Mouse (Mus musculus): ENCODE data around the gene Gm12258.

- TF ChIP-seq CTCF (IDR thresholded peaks at IDR 0.05; ENCODE audit: extremely low read depth, insufficient read depth, low read length) = no peak
- TF ChIP-seq POLR2A (IDR thresholded peaks at IDR 0.05; ENCODE audit: extremely low read depth, insufficient read depth, low read length) = no peak
Measured at GRCm38 (mm10) chr11:58897485-58897884, 50.5 kb downstream of the Gm12258 start.
